Mouse (Mus musculus) cerebellum, adult 18-20 months (tissue): ENCODE results near the gene Fam173a.

ENCODE experiments used
- DNase-seq, 2 experiments: peaks; one replicate each; pipeline ENCODE4 v3.0.0; 2021

Fam173a gene

GRCm38 (mm10) chr17:25828712-25829557 is 36.2 kb upstream of the Fam173a start, which contains the start of gene Jmjd8:
Gene Jmjd8, plus strand, starts transcription at chr17:25828867.
- peak; percentile 86 to 87 for DNase-seq

DNA sequence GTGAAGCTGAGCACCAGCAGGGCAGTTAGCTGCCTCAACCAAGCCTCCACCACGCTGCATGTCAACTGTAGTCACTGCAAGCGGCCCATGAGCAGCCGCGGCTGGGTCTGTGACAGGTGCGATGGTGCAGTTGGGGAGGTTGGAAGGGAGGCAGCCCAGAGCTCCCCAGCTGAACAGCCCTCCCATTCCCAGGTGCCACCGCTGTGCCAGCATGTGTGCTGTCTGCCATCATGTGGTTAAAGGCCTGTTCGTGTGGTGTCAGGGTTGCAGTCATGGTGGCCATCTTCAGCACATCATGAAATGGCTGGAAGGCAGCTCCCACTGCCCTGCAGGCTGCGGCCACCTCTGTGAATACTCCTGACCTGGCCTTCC is 35.5 kb upstream of the Fam173a start:
- DNase-seq = peak in 1 of 2 experiments; percentile 25

- DNase-seq = no peak
These were observed 35.0 kb upstream of the Fam173a start for GRCm38 (mm10) chr17:25827546-25828222.

- DNase-seq = no peak
These were observed 34.3 kb upstream of the Fam173a start for GRCm38 (mm10) chr17:25827011-25827410.

DNA sequence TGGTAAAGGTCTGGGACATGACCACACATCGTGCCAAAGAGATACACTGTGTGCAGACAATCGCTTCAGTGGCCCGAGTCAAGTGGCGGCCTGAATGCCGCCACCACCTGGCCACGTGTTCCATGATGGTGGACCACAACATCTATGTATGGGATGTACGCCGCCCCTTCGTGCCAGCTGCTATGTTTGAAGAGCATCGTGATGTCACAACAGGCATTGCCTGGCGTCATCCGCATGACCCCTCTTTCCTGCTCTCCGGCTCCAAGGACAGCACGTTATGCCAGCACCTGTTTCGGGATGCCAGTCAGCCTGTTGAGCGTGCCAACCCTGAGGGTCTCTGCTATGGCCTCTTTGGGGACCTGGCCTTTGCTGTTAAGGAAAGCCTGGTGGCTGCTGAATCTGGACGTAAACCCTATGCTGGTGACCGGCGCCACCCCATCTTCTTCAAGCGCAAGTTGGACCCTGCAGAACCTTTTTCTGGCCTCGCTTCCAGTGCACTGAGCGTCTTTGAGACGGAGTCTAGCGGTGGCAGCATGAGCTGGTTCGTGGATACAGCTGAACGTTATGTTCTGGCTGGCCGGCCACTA is 33.4 kb upstream of the Fam173a start:
- DNase-seq = no peak

- peak in 1 of 2 experiments; percentile 23 for DNase-seq
These were observed 32.6 kb upstream of the Fam173a start for GRCm38 (mm10) chr17:25825311-25825710.

DNA sequence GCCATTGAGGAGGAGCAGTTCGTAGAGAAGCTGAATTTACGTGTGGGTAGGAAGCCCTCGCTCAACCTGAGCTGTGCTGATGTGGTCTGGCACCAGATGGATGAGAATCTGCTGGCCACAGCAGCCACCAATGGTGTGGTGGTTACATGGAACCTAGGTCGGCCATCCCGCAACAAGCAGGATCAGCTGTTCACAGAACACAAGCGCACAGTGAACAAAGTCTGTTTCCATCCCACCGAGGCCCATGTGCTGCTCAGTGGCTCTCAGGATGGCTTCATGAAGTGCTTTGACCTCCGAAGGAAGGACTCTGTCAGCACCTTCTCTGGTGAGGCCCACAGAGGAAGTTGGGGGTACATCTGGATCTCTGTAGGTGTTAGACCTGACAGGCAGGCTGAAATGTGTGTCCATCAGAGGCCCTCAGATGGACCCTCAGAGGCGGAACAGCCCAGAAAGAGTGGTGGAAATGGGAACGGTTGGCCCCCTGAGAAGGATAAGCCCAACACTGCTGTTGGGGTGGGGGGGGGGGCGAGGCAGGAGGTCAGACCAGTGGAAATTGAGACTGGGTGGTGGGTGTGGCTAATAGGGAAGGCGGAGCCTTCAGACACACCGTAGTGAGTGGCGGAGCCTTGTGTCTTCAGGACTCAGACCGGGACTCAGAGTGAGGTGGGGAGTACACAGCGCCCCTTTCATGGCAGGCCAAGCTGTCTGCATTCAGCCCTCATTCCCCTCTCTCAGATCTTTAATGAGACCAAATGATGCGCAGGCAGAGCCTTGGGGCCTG is 31.9 kb upstream of the Fam173a start:
- no peak for DNase-seq

- peak; percentile 75 to 84 for DNase-seq
These were observed 30.8 kb upstream of the Fam173a start, which contains the start of gene Wdr24 for GRCm38 (mm10) chr17:25823452-25823851. Gene Wdr24, plus strand, starts transcription at chr17:25823627.

- DNase-seq = peak in 1 of 2 experiments; percentile 14
These were observed 26.4 kb upstream of the Fam173a start for GRCm38 (mm10) chr17:25818851-25819780.

DNA sequence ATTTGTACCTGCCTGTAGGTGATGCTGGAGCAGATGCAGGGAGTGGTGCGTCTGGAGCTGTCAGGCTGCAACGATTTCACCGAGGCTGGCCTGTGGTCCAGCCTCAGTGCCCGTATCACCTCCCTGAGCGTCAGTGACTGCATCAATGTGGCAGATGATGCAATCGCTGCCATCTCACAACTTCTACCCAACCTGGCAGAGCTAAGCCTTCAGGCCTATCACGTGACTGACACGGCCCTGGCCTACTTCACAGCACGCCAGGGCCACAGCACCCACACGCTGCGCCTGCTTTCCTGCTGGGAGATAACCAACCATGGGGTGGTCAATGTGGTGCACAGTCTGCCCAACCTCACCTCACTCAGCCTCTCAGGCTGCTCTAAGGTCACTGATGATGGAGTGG is 25.0 kb upstream of the Fam173a start:
- DNase-seq = peak in 1 of 2 experiments; percentile 9

GRCm38 (mm10) chr17:25813471-25813870 is 20.8 kb upstream of the Fam173a start:
- peak; percentile 70 to 74 for DNase-seq

GRCm38 (mm10) chr17:25810890-25811289 is 18.2 kb upstream of the Fam173a start:
- peak; percentile 21 to 29 for DNase-seq

- DNase-seq = peak; percentile 79 to 86
These were observed 17.1 kb upstream of the Fam173a start for GRCm38 (mm10) chr17:25809606-25810340.

GRCm38 (mm10) chr17:25808789-25809605 is 16.3 kb upstream of the Fam173a start, which contains the start of gene Fbxl16:
Gene Fbxl16, plus strand, starts transcription at chr17:25809085.
- DNase-seq = peak; percentile 96 to 97

GRCm38 (mm10) chr17:25808028-25808427 is 15.3 kb upstream of the Fam173a start:
- peak in 1 of 2 experiments; percentile 22 for DNase-seq

DNA sequence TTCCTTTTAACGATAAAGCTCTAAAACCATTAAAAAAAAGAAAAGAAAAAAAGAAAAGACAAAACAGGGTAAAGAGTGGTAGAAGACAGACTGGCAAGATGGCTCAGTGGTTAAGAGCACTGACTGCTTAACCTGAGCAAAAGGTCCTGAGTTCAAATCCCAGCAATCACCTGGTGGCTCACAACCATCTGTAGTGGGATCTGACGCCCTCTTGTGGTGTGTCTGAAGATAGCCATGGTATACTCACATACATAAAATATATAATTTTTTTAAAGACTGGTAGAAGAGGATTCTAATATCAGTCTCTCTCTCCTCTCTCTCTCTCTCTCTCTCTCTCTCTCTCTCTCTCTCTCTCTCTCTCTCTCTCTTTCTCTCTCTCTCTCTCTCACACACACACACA is 14.8 kb upstream of the Fam173a start:
- peak; percentile 17 to 36 for DNase-seq

DNA sequence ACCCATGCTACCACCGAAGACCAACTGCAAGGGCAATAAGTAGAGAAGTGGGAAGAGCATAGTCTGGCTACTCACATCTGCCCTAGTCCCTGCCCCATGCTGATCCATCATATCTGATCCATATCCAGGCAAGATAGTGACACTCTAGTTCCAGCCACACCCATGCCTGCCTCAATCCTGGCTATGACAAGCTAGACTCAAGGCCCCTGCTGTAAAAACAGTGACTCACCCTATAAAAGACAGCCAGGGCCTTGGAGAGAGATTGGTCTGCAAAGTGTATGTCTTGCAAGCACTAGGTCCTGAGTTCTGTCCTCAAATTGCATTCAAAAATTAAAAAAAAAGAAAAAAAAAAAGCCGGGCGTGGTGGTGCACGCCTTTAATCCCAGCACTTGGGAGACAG is 13.8 kb upstream of the Fam173a start:
- no peak for DNase-seq

GRCm38 (mm10) chr17:25802825-25803517 is 10.3 kb upstream of the Fam173a start:
- DNase-seq = peak in 1 of 2 experiments; percentile 33

DNA sequence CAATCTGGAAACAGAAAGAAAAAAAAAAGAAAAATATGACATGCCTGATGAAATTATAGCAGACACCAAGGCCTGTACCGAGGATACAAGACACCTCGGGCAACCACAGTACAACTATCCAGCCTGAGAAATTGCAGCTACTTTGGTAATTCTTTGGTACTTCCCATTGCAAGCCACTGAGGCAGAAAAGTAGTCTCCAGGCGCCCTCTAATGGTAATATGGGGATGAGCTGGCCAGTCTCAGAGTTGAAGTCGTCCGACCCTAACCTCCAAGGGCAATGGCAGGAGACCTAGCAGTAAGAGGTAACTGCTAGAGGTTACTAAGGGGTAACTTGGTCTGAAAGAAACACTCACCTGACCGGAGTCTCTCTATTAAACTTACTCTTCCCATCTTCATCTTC is 8.3 kb upstream of the Fam173a start:
- DNase-seq = peak; percentile 74 to 75
